ENCODE assay signal across 8 mouse cellular contexts in the genomic region with DNA sequence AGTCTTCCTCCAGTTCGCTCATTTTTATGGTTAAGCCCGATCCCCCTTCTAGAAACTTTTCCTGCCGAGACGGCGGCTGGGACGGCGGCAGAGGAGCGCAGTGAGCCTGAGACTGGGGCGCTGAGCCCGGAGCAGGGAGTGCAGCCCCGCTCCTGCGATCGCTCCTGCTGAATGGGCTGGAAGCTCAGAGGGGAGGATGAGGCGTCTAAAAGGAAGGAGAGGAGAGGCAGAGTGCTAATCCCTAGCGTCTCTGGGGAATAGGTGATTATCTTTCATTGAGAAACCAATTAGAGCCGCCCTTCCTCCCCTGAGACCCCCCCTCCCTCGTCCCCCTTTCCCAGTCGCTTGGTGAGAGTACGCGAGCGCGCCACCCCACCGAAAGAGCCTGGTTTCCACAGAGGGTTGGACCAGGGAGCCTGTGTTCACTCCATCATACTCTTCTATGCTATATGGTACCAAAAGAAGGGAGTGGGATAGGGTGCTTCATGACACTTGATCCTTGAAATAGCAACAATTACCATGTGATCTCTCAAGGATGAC. TPM values are rescaled to one million over a fixed set of nuclear protein-coding genes. Genes with fewer than 3 reads are reported as not detected.
DNase-seq lines count a peak whose midpoint lies in the region; ATAC-seq and TF ChIP-seq lines count a peak whose summit lies in the region.

A gene (minus strand): TSS at position 233 of the 540 bp plus-strand sequence.

- under 1% methylated on average over 18 of the region's 23 CpGs for WGBS in intestine, postnatal 0 days
- 1% methylated on average over 23 of the region's 23 CpGs for WGBS in liver, embryonic 13.5 days (ENCODE audit: insufficient replicate concordance)
- WGBS in neural tube, embryonic 14.5 days: 0% methylated on average over 23 of the region's 23 CpGs

- peak; percentile 28 for DNase-seq in right cerebral cortex, postnatal 25 days
- no peak for DNase-seq in right cerebral cortex, adult 18-20 months
- DNase-seq in heart, adult 18-20 months: peak; percentile 57 to 76
- DNase-seq in liver, embryonic 13.5 days: no peak

- H3K36me3 ChIP-seq in intestine, postnatal 0 days (ENCODE audit: control insufficient read depth, insufficient read depth): no peaks in the 10 kb centered on the region
- H3K36me3 ChIP-seq in liver, embryonic 13.5 days: no peaks in the 10 kb centered on the region
- no peaks in the 10 kb centered on the region for H3K36me3 ChIP-seq in neural tube, embryonic 14.5 days (ENCODE audit: control insufficient read depth, insufficient read depth, low read length)

- H3K4me1 ChIP-seq in brown adipose tissue, adult 24 weeks (ENCODE audit: control insufficient read depth, insufficient read depth, insufficient read length, low read length): no peaks in the 10 kb centered on the region
- H3K4me1 ChIP-seq in intestine, postnatal 0 days (replicated peaks; ENCODE audit: control insufficient read depth, insufficient read depth, low read length): no peaks in the 10 kb centered on the region
- H3K4me1 ChIP-seq in liver, embryonic 13.5 days (replicated peaks): peaks cover 39% of the 10 kb centered on the region
- 0 out of 2 replicates have a peak, but pooled peaks cover 4% of the 10 kb centered on the region for H3K4me1 ChIP-seq in neural tube, embryonic 14.5 days (ENCODE audit: control insufficient read depth, insufficient read depth, low read length)

- H3K4me3 ChIP-seq in brown adipose tissue, adult 24 weeks (ENCODE audit: insufficient read depth, low read depth, low read length): peak within 1 kb of the TSS; percentile 54
- peak within 1 kb of the TSS; percentile 67 for H3K4me3 ChIP-seq in intestine, postnatal 0 days (ENCODE audit: low read depth, low read length)
- peak within 1 kb of the TSS; percentile 63 for H3K4me3 ChIP-seq in liver, embryonic 13.5 days (replicated peaks)
- H3K4me3 ChIP-seq in neural tube, embryonic 14.5 days (ENCODE audit: low read depth, low read length): peak within 1 kb of the TSS; percentile 46

- no peak for TF ChIP-seq CTCF in intestine, postnatal 0 days (IDR thresholded peaks at IDR 0.05; ENCODE audit: low read depth)

- no peak for ATAC-seq in intestine, postnatal 0 days
- ATAC-seq in liver, embryonic 13.5 days (ENCODE audit: low read depth): no peak
- ATAC-seq in neural tube, embryonic 14.5 days (ENCODE audit: low read depth): peak; percentile 82
- no peak for ATAC-seq in cerebellum, adult (ENCODE audit: insufficient number of reproducible peaks, low FRiP score, low TSS enrichment)

- H3K9me3 ChIP-seq in intestine, postnatal 0 days (ENCODE audit: control insufficient read depth): no peaks in the 10 kb centered on the region
- H3K9me3 ChIP-seq in liver, embryonic 13.5 days (replicated peaks): no peaks in the 10 kb centered on the region
- no peaks in the 10 kb centered on the region for H3K9me3 ChIP-seq in neural tube, embryonic 14.5 days (ENCODE audit: control insufficient read depth, low read length)

- peaks cover 9% of the 10 kb centered on the region for H3K27me3 ChIP-seq in intestine, postnatal 0 days (replicated peaks; ENCODE audit: control insufficient read depth, insufficient read depth, low read length)
- peaks cover 47% of the 10 kb centered on the region for H3K27me3 ChIP-seq in liver, embryonic 13.5 days
- no peaks in the 10 kb centered on the region; the same call in 1 of the 2 replicates for H3K27me3 ChIP-seq in neural tube, embryonic 14.5 days (ENCODE audit: control insufficient read depth, insufficient read depth, low read length)

- H3K27ac ChIP-seq in brown adipose tissue, adult 24 weeks (replicated peaks; ENCODE audit: low read depth, low read length): no peak within 1 kb of the TSS; the same call in 1 of the 2 replicates
- peak within 1 kb of the TSS; percentile 55 for H3K27ac ChIP-seq in intestine, postnatal 0 days (ENCODE audit: low read depth, low read length)
- peak within 1 kb of the TSS; percentile 24; the same call in 1 of the 2 replicates for H3K27ac ChIP-seq in liver, embryonic 13.5 days
- H3K27ac ChIP-seq in neural tube, embryonic 14.5 days (ENCODE audit: low read depth, low read length): 0 out of 2 replicates have a peak within 1 kb of the TSS, but pooled peaks have one; percentile 39

- peak within 1 kb of the TSS; percentile 97 for H3K4me2 ChIP-seq in intestine, postnatal 0 days (replicated peaks; ENCODE audit: low read depth)
- peak within 1 kb of the TSS; percentile 87 for H3K4me2 ChIP-seq in liver, embryonic 13.5 days
- peak within 1 kb of the TSS; percentile 96 for H3K4me2 ChIP-seq in neural tube, embryonic 14.5 days (ENCODE audit: low read depth, low read length)

- H3K9ac ChIP-seq in intestine, postnatal 0 days (ENCODE audit: low read depth, low read length): peak within 1 kb of the TSS; percentile 38
- peak within 1 kb of the TSS; percentile 59 for H3K9ac ChIP-seq in liver, embryonic 13.5 days
- H3K9ac ChIP-seq in neural tube, embryonic 14.5 days (replicated peaks; ENCODE audit: low read depth, low read length): peak within 1 kb of the TSS; percentile 39

RNA-seq across cellular contexts. Expression of the gene that starts here (rescaled TPM):
- polyA plus RNA-seq in brown adipose tissue, adult 24 weeks (2012; ENCODE audit: insufficient read depth, insufficient read length, missing spikeins): 1.3 and 2.1 TPM in 2 replicates
- 10 to 100 TPM; 11.2 to 11.5 TPM for total RNA-seq in heart, adult 18-20 months (2021)
- polyA plus RNA-seq in intestine, postnatal 0 days (2015; fragmentation: Nextera tagmentation; extraction: Ambion mirVana): 4.0 and 4.6 TPM in 2 replicates
- polyA plus RNA-seq in liver, embryonic 13.5 days (2015; fragmentation: Nextera tagmentation; extraction: Ambion mirVana): 0.83 and 0.92 TPM in 2 replicates
- 10.3 and 11.4 TPM in 2 replicates for polyA plus RNA-seq in neural tube, embryonic 14.5 days (2014; fragmentation: Nextera tagmentation; extraction: Ambion mirVana)

Comparison
In these comparisons a context has a peak if more than half of its experiments do, and no peak if none do; other contexts are left out.
1. DNase-seq: peak in right cerebral cortex, postnatal 25 days (single experiment) and heart, adult 18-20 months (2 of 2); none in right cerebral cortex, adult 18-20 months (single experiment) and liver, embryonic 13.5 days (single experiment).
2. Peak in every context shown above with its lines, with median percentiles within 50 percentile points of each other: H3K4me3 ChIP-seq, H3K4me2 ChIP-seq and H3K9ac ChIP-seq.